Mouse (Mus musculus) lung, embryonic 15.5 days (tissue): Measurements from ENCODE around the gene C1s1. TPM values are rescaled to one million over a fixed set of nuclear protein-coding genes. Genes with fewer than 3 reads are reported as not detected.
"Not testable (repeated sequence)": the region's sequence is repeated elsewhere in the genome, so short reads cannot be mapped to it uniquely, and the experiment has no call there.

ENCODE experiments used
- ATAC-seq: fragments of 200-750 bp; cut with Nextera tagmentation; 2 replicates; pipeline ENCODE4 v1.8.0; 2017; ENCODE audit warnings: moderate number of reproducible peaks, borderline replicate concordance; ENCODE audit not compliant: low FRiP score, low TSS enrichment; ENCODE audit errors: extremely low read depth
- H3K27ac ChIP-seq: fragments of 300-500 bp; sonication (generic); 2 replicates; pipeline ENCODE4 v1.5.1; 2015; ENCODE audit warnings: moderate library complexity, mild to moderate bottlenecking, inconsistent platforms
- H3K27me3 ChIP-seq: fragments of 300-500 bp; sonication (generic); 2 replicates; pipeline ENCODE4 v1.6.1; 2015; ENCODE audit warnings: inconsistent platforms
- H3K36me3 ChIP-seq: fragments of 300-500 bp; sonication (generic); 2 replicates; pipeline ENCODE4 v1.6.1; 2015; ENCODE audit warnings: inconsistent platforms
- H3K4me1 ChIP-seq: fragments of 300-500 bp; sonication (generic); 2 replicates; pipeline ENCODE4 v1.6.1; 2015; ENCODE audit warnings: inconsistent platforms
- H3K4me2 ChIP-seq: fragments of 300-500 bp; sonication (generic); 2 replicates; pipeline ENCODE4 v1.6.1; 2015; ENCODE audit warnings: inconsistent platforms, mild to moderate bottlenecking, moderate library complexity
- H3K4me3 ChIP-seq: fragments of 300-500 bp; sonication (generic); 2 replicates; pipeline ENCODE4 v1.5.1; 2015; ENCODE audit warnings: mild to moderate bottlenecking, inconsistent platforms
- H3K9ac ChIP-seq: fragments of 300-500 bp; sonication (generic); 2 replicates; pipeline ENCODE4 v1.6.1; 2015; ENCODE audit warnings: inconsistent platforms
- H3K9me3 ChIP-seq: fragments of 300-500 bp; sonication (generic); 2 replicates; pipeline ENCODE4 v1.6.1; 2016; ENCODE audit warnings: inconsistent platforms
- WGBS: fragments of 180-500 bp; shearing (Covaris S2); methylation state at CpG from one replicate; pipeline ENCODE4 v1.1.7; 2015; 5-methylcytosine and 5-hydroxymethylcytosine counted together
- polyA plus RNA-seq: library from polyadenylated mRNA; unstranded; fragments of >200 nt; fragmentation: Nextera tagmentation; extraction: Ambion mirVana; gene quantifications from 2 replicates; pipeline ENCODE4 v1.2.1, GENCODE M21; 2015

C1s1 gene
- 2.6 and 3.6 TPM in 2 replicates for polyA plus RNA-seq

- ATAC-seq = peak; percentile 57; the same call in 1 of the 2 replicates
- H3K9ac ChIP-seq, H3K36me3 ChIP-seq, H3K9me3 ChIP-seq, H3K4me1 ChIP-seq, H3K4me2 ChIP-seq, H3K27ac ChIP-seq, H3K4me3 ChIP-seq, H3K27me3 ChIP-seq: not testable (repeated sequence)
- 9% methylated on average over 1 of the region's 1 CpGs for WGBS
Observed at GRCm38 (mm10) chr6:124542284-124542683, at the start of gene C1s1. TSS of gene C1s1 (minus strand) at chr6:124542359.

GRCm38 (mm10) chr6:124588771-124589170 lies 46.6 kb upstream of the C1s1 start:
- no peaks in the 10 kb centered on the region for H3K4me1 ChIP-seq
- H3K27ac ChIP-seq = no peak overlapping the region
- no peak for ATAC-seq
- no peak overlapping the region for H3K4me2 ChIP-seq
- H3K9ac ChIP-seq = no peak overlapping the region
- H3K4me3 ChIP-seq = no peak overlapping the region
- no peaks in the 10 kb centered on the region for H3K9me3 ChIP-seq
- no peaks in the 10 kb centered on the region for H3K27me3 ChIP-seq
- no peaks in the 10 kb centered on the region for H3K36me3 ChIP-seq

GRCm38 (mm10) chr6:124586266-124586665 lies 44.1 kb upstream of the C1s1 start:
- Histone ChIP-seq H3K27ac (no peak overlapping the region), H3K4me1 (no peaks in the 10 kb centered on the region), H3K4me3 (no peak overlapping the region), H3K9me3 (no peaks in the 10 kb centered on the region), H3K36me3 (no peaks in the 10 kb centered on the region), H3K9ac (no peak overlapping the region), H3K27me3 (no peaks in the 10 kb centered on the region), H3K4me2 (no peak overlapping the region)
- ATAC-seq = no peak
- 60% methylated on average over 4 of the region's 4 CpGs for WGBS

GRCm38 (mm10) chr6:124585761-124586160 lies 43.6 kb upstream of the C1s1 start:
- Histone ChIP-seq H3K9ac (no peak overlapping the region), H3K4me2 (no peak overlapping the region), H3K4me3 (no peak overlapping the region), H3K27me3 (no peaks in the 10 kb centered on the region), H3K9me3 (no peaks in the 10 kb centered on the region), H3K36me3 (no peaks in the 10 kb centered on the region), H3K4me1 (no peaks in the 10 kb centered on the region), H3K27ac (no peak overlapping the region)
- ATAC-seq = no peak
- 67% methylated on average over 3 of the region's 3 CpGs for WGBS

- H3K9ac ChIP-seq = no peak overlapping the region
Observed at GRCm38 (mm10) chr6:124584935-124585334, 42.8 kb upstream of the C1s1 start.

GRCm38 (mm10) chr6:124582231-124582630 lies 40.1 kb upstream of the C1s1 start:
- no peak for ATAC-seq
- Histone ChIP-seq H3K4me2 (no peak overlapping the region), H3K9me3 (no peaks in the 10 kb centered on the region), H3K9ac (no peak overlapping the region), H3K27ac (no peak overlapping the region), H3K4me1 (no peaks in the 10 kb centered on the region), H3K27me3 (no peaks in the 10 kb centered on the region), H3K4me3 (no peak overlapping the region), H3K36me3 (no peaks in the 10 kb centered on the region)
- 83% methylated on average over 1 of the region's 1 CpGs for WGBS

More at GRCm38 (mm10) chr6:124584935-124585334, 42.8 kb upstream of the C1s1 start:
- ATAC-seq = no peak
- Histone ChIP-seq H3K4me3 (no peak overlapping the region), H3K9me3 (no peaks in the 10 kb centered on the region), H3K4me1 (no peaks in the 10 kb centered on the region), H3K36me3 (no peaks in the 10 kb centered on the region), H3K27me3 (no peaks in the 10 kb centered on the region), H3K27ac (no peak overlapping the region), H3K4me2 (no peak overlapping the region)
- 34% methylated on average over 3 of the region's 3 CpGs for WGBS

- H3K9ac ChIP-seq, H3K4me3 ChIP-seq, H3K4me2 ChIP-seq, H3K9me3 ChIP-seq, H3K4me1 ChIP-seq, H3K27me3 ChIP-seq, H3K36me3 ChIP-seq, H3K27ac ChIP-seq: not testable (repeated sequence)
- ATAC-seq = peak; percentile 27; the same call in 1 of the 2 replicates
- 71% methylated on average over 6 of the region's 7 CpGs for WGBS
Observed at GRCm38 (mm10) chr6:124580155-124580554, 38.0 kb upstream of the C1s1 start.

GRCm38 (mm10) chr6:124575155-124575678 lies 33.1 kb upstream of the C1s1 start:
- not testable (repeated sequence) for H3K9me3 ChIP-seq, ATAC-seq, H3K9ac ChIP-seq, H3K27me3 ChIP-seq, H3K4me1 ChIP-seq, H3K36me3 ChIP-seq, H3K4me3 ChIP-seq, H3K27ac ChIP-seq, H3K4me2 ChIP-seq
- 78% methylated on average over 3 of the region's 3 CpGs for WGBS

GRCm38 (mm10) chr6:124570026-124570425 lies 27.9 kb upstream of the C1s1 start, which contains the start of gene C1rb:
TSS of gene C1rb (plus strand) at chr6:124570294.
- Histone ChIP-seq H3K9ac (no peak within 1 kb of the TSS), H3K4me3 (no peak within 1 kb of the TSS), H3K27ac (no peak within 1 kb of the TSS), H3K4me2 (no peak within 1 kb of the TSS), H3K4me1 (no peaks in the 10 kb centered on the region), H3K27me3 (no peaks in the 10 kb centered on the region), H3K9me3 (no peaks in the 10 kb centered on the region), H3K36me3 (no peaks in the 10 kb centered on the region)
- no peak for ATAC-seq
- WGBS = 5% methylated on average over 8 of the region's 8 CpGs

- not testable (repeated sequence) for H3K36me3 ChIP-seq, ATAC-seq, H3K9me3 ChIP-seq, H3K27me3 ChIP-seq, H3K4me3 ChIP-seq, H3K27ac ChIP-seq, H3K4me2 ChIP-seq, H3K9ac ChIP-seq, H3K4me1 ChIP-seq
- 93% methylated on average over 2 of the region's 2 CpGs for WGBS
Observed at GRCm38 (mm10) chr6:124561611-124562010, 19.5 kb upstream of the C1s1 start.

- H3K36me3 ChIP-seq, H3K4me1 ChIP-seq, H3K4me3 ChIP-seq, H3K4me2 ChIP-seq, ATAC-seq, H3K9ac ChIP-seq, H3K9me3 ChIP-seq, H3K27ac ChIP-seq, H3K27me3 ChIP-seq: not testable (repeated sequence)
- 90% methylated on average over 4 of the region's 4 CpGs for WGBS
Observed at GRCm38 (mm10) chr6:124561156-124561555, 19.0 kb upstream of the C1s1 start.

- H3K9me3 ChIP-seq, H3K9ac ChIP-seq, H3K36me3 ChIP-seq, H3K4me3 ChIP-seq, H3K4me2 ChIP-seq, H3K27ac ChIP-seq, H3K27me3 ChIP-seq, ATAC-seq, H3K4me1 ChIP-seq: not testable (repeated sequence)
- WGBS = 66% methylated on average over 2 of the region's 2 CpGs
Observed at GRCm38 (mm10) chr6:124555956-124556355, 13.8 kb upstream of the C1s1 start.

- H3K36me3 ChIP-seq = no peaks in the 10 kb centered on the region
- H3K9ac ChIP-seq = no peak overlapping the region
- no peaks in the 10 kb centered on the region for H3K9me3 ChIP-seq
- WGBS = 68% methylated on average over 22 of the region's 22 CpGs
- no peak overlapping the region for H3K4me2 ChIP-seq
- ATAC-seq = no peak
- H3K4me1 ChIP-seq = no peaks in the 10 kb centered on the region
- no peak overlapping the region for H3K4me3 ChIP-seq
- H3K27me3 ChIP-seq = no peaks in the 10 kb centered on the region
- no peak overlapping the region for H3K27ac ChIP-seq
Observed at GRCm38 (mm10) chr6:124552766-124553165, 10.6 kb upstream of the C1s1 start.
